Mouse (Mus musculus) neutrophil, adult 5-6 weeks (primary cell): ENCODE data around the gene Pnma1. TPM values are rescaled to one million over a fixed set of nuclear protein-coding genes. Genes with fewer than 3 reads are reported as not detected.

ENCODE experiments used
- ATAC-seq: fragments of 151-379, 151-347 bp; 2 replicates; pipeline ENCODE4 v1.8.0; 2017; ENCODE audit warnings: mild to moderate bottlenecking, moderate TSS enrichment; ENCODE audit not compliant: insufficient number of reproducible peaks, poor library complexity, low FRiP score, severe bottlenecking; ENCODE audit errors: extremely low read depth
- total RNA-seq: library from RNA; stranded (forward); fragments of 200-1000 nt; gene quantifications from 2 replicates; pipeline ENCODE4 v1.2.3, GENCODE M21; 2017

The Pnma1 gene
- total RNA-seq, 1 experiment from 2014 or later, result 8.0 TPM

- ATAC-seq, result no peak
Observed at GRCm38 (mm10) chr12:84160491-84160890, 12.2 kb upstream of the Pnma1 start.

DNA sequence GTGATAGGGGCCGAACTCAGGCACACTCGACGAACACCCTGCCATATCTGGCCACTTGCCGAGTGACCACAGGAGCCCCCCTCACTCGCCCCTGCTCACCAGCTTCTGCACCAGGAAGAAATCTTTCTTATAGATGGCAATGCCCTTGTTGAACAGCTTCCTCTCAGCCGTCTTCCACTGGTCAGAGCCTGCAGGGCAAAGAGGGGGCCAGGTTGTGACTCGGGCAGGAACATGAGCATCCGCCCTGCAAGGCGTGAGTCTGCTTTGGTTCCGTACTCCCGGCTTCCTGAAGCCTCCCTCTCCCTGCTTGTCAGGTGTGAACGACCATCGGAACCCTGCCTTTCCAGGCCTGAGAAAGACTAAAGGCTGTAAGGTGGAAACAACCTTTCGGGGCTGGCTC is 9.9 kb upstream of the Pnma1 start:
- ATAC-seq, result no peak

DNA sequence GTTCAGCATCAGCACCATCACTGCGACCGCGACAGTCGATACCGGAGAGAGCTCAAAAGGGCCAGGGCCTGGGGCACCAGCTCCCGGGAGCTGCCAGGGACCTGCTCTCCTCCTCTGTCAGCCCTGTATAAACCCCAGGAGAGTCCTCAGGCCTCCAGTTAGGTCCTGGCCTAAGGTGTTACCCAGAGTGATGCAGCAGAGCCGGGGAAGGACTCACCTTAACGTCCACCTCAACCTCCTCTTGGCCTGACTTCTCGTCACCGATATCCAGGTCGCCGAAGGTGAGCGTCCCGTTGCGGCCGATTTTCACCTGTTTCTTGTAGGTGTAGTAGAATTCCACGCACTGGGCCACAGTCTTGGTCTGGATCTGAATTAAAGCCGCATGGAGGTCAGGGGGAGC is 7.9 kb upstream of the Pnma1 start:
- ATAC-seq, result no peak

- no peak for ATAC-seq
Observed at GRCm38 (mm10) chr12:84155523-84155871, 7.2 kb upstream of the Pnma1 start.

DNA sequence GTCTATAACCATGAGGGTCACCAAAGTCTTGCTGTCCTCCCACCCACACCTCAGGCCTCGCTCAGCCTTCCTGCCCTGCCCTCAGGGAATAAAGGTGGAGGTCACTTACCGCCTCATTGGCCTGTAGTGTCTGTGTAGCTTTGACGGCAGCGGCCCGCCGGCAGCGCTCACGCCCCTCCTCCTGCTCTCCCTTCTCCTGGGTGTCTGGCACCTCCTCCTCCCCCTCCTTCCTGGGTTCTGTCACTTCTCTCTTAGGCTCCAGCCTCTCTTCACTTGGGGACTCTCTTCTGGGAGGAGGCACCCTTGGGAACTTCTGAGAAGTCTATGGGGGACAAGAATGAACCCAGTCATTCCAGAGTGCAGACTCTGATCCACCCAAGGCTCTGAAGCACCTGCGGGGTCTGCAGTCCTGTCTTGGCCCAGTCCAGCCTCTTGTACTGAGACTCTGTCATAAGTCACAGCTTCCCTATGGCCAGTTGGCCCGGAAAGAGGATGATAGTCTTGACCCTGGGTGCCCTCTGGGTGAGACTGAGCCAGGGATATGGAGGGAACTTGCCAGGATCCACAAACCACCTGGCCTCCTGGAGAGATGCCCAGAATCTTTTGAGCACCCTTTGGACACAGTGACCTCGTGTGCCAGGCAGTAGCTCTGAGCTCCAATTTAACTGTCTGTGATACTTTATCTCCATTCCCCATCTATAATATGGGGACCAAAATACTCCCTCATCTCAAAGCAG is 6.7 kb upstream of the Pnma1 start:
- no peak for ATAC-seq

GRCm38 (mm10) chr12:84153414-84153813 is 5.1 kb upstream of the Pnma1 start:
- ATAC-seq, result no peak

DNA sequence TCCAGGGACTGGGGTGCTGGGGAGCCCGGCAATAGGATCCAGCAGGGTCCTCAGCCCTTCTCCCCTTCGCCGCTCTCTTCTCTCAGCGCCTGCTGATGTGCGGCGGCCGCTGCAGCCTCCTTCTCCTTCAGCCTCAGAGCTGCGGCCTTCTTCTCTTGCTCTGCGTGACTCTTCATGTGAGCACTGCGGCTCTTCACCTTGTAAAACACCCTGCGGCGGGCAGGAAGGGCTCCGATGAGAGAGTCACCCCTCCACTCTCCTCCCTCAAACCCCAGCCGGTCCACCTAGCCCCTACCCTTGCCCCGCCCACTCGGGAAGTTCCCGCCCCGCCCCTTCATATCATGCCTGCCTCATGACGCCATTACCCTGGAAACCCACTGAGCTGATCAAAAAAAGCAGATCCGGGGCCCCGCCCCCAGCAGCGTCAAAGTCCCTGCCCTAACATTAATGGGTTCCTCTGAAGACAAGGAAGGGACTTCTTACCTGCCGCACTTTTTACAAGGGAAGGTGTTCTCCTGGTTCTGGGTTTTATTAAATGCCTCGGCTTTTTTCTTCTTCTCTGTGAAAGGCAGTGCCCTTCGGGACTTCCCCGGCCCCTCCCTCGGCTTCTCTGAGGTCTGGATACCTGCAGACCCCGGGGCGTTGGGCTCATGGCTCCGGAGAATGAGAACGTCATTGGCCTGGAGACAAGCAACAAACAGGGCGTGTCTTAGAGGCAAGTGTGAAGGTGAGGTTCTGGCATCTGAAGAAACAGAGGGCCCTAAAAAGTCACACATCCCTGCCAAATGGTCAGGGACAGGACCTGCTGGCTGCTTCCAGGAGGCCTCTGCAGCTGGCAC is 4.3 kb upstream of the Pnma1 start:
- ATAC-seq, result no peak

GRCm38 (mm10) chr12:84151911-84152310 is 3.6 kb upstream of the Pnma1 start:
- no peak for ATAC-seq

- no peak for ATAC-seq
Observed at GRCm38 (mm10) chr12:84150976-84151375, 2.7 kb upstream of the Pnma1 start.

GRCm38 (mm10) chr12:84149971-84150370 is 1.7 kb upstream of the Pnma1 start:
- no peak for ATAC-seq

GRCm38 (mm10) chr12:84148622-84149012 is 328 bp upstream of the Pnma1 start:
- ATAC-seq, result no peak

GRCm38 (mm10) chr12:84142281-84143050 is 5.8 kb downstream of the Pnma1 start:
- no peak for ATAC-seq

DNA sequence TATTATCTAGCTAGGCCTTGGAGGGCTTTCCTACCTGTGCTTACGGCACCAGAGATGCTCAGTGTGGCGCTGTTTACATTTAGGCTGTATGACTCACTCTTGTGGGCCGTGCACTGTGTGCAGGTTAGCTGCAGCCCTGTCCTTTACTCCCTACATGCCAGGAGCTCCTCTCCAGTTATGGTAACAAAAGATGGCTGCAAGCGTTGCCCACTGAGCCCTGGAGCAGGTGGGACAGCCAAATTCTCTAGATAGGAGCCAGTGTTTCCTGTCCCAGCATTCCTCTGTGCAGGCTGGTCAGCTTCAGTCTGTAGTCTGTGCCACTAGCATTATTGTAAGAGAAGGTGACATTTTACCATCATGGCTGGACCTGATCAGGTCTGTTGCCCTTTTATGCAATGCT is 7.0 kb downstream of the Pnma1 start:
- ATAC-seq, result no peak

DNA sequence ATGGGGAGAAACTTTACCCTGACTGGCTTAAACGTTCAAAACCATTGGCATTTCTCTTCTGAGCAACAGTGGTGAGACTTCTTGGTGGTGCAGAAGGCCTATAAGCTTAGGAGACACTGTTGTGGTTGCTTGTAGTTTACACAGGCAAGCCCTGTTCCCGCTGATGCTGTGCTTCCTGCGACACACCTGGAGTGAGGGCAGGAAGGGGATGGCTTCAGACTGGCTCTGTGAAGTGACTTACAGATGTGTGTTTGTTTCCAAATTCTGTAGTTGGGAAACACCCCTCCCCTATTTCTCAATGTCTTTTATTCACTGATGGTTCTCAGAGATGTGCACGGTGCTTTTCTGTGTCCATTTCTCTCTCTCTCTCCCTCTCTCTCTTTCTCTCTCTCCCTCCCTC is 8.2 kb downstream of the Pnma1 start:
- no peak for ATAC-seq

DNA sequence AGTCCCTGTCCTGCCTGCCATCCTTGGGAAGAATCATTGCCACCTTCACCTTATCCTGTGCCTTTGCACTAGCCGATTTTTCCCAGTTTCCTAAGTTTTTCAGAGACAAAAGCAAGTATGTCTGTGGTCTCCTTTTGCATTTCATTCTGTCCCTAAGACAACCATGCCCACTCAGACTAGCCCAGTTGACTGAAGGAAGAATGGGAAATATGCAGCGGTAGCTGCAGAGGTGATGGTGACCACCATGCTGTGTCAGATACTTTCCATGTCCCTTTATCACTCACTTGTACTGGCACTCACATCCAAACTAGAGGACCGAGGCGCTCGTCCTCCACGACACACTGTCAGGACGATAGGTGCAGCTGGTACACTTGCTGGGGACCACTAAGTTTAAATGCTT is 11.2 kb downstream of the Pnma1 start:
- no peak for ATAC-seq

DNA sequence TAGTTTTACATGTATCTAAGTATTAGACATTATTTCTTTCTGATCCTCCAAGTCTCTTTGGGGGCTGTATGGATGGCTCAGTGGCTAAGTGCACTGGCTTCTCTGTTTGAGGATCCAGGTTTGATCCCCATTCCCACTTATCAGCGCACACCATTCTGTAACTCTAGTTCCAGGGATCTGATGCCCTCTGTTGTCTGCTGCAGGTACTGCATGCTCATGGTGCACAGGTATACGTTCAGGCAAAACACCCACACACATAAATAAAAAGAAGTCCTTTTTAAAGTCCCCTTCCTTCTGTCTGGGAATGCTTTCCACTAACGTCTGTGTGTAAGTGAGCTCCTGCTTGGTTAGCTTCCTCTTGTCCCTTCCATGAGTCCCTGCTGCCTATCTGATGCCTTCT is 16.0 kb downstream of the Pnma1 start:
- no peak for ATAC-seq

- ATAC-seq, result no peak
Observed at GRCm38 (mm10) chr12:84129931-84130330, 18.4 kb downstream of the Pnma1 start.

- no peak for ATAC-seq
Observed at GRCm38 (mm10) chr12:84128576-84128975, 19.7 kb downstream of the Pnma1 start.

DNA sequence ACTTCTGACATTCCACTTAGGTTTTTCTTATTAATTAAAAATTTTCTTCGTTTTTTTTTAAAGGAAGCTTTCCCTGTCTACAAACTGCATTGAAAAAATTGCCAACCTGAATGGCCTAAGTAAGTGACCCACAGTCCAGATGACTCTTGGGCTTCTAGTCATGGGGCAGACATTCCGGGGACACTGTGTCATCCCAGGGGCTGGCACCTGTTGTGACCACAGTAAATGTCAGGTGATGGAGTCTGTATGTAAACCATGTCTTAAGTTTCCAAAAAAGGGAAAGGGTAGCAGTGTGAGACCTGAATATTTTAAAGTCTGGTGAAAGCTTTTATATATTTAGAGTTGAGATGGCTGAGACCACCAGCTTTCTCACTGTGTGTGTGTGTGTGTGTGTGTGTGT is 21.4 kb downstream of the Pnma1 start:
- ATAC-seq, result no peak

- ATAC-seq, result no peak
Observed at GRCm38 (mm10) chr12:84125892-84126291, 22.4 kb downstream of the Pnma1 start.
